Mouse (Mus musculus): ENCODE measurements around the gene Tspan4.

Tspan4 gene

GRCm38 (mm10) chr7:141477578-141478269 is 2.7 kb downstream of the Tspan4 start:
- DNase-seq, result peak in 1 of 2 experiments; percentile 17

GRCm38 (mm10) chr7:141478270-141478748 is 3.3 kb downstream of the Tspan4 start:
- peak in 1 of 2 experiments; percentile 4 for DNase-seq

GRCm38 (mm10) chr7:141480842-141481497 is 5.9 kb downstream of the Tspan4 start:
- DNase-seq, result peak; percentile 69 to 73

- peak; percentile 52 to 54 for DNase-seq
Observed at GRCm38 (mm10) chr7:141481498-141482401, 6.7 kb downstream of the Tspan4 start.

- DNase-seq, result no peak
Observed at GRCm38 (mm10) chr7:141482531-141483024, 7.5 kb downstream of the Tspan4 start.

- no peak for DNase-seq
Observed at GRCm38 (mm10) chr7:141483114-141483653, 8.1 kb downstream of the Tspan4 start.

- DNase-seq, result no peak
Observed at GRCm38 (mm10) chr7:141484186-141485120, 9.4 kb downstream of the Tspan4 start.

- DNase-seq, result no peak
Observed at GRCm38 (mm10) chr7:141485186-141485585, 10.1 kb downstream of the Tspan4 start.

GRCm38 (mm10) chr7:141485606-141486005 is 10.6 kb downstream of the Tspan4 start:
- DNase-seq, result no peak

- no peak for DNase-seq
Observed at GRCm38 (mm10) chr7:141486239-141486638, 11.2 kb downstream of the Tspan4 start.

GRCm38 (mm10) chr7:141487141-141487540 is 12.1 kb downstream of the Tspan4 start:
- DNase-seq, result no peak

- DNase-seq, result peak in 1 of 2 experiments; percentile 10
Observed at GRCm38 (mm10) chr7:141491151-141491550, 16.1 kb downstream of the Tspan4 start.

GRCm38 (mm10) chr7:141492738-141493137 is 17.7 kb downstream of the Tspan4 start:
- no peak for DNase-seq

GRCm38 (mm10) chr7:141493729-141494128 is 18.7 kb downstream of the Tspan4 start:
- no peak for DNase-seq

GRCm38 (mm10) chr7:141495379-141495778 is 20.3 kb downstream of the Tspan4 start:
- no peak for DNase-seq

- DNase-seq, result no peak
Observed at GRCm38 (mm10) chr7:141495940-141496339, 20.9 kb downstream of the Tspan4 start.

- DNase-seq, result no peak
Observed at GRCm38 (mm10) chr7:141497600-141497999, 22.6 kb downstream of the Tspan4 start.

- no peak for DNase-seq
Observed at GRCm38 (mm10) chr7:141501820-141502555, 26.9 kb downstream of the Tspan4 start.

GRCm38 (mm10) chr7:141502556-141502905 is 27.5 kb downstream of the Tspan4 start:
- DNase-seq, result no peak

- DNase-seq, result no peak
Observed at GRCm38 (mm10) chr7:141506278-141506677, 31.2 kb downstream of the Tspan4 start.

- no peak for DNase-seq
Observed at GRCm38 (mm10) chr7:141508160-141508559, 33.1 kb downstream of the Tspan4 start.

Measured in lung, adult 18-20 months (tissue).